Mouse (Mus musculus): ENCODE measurements around the gene Hccs. TPM values are rescaled to one million over a fixed set of nuclear protein-coding genes. Genes with fewer than 3 reads are reported as not detected.

Hccs gene
- polyA plus RNA-seq, 1 experiment from 2014 or later = 38.7 TPM

DNA sequence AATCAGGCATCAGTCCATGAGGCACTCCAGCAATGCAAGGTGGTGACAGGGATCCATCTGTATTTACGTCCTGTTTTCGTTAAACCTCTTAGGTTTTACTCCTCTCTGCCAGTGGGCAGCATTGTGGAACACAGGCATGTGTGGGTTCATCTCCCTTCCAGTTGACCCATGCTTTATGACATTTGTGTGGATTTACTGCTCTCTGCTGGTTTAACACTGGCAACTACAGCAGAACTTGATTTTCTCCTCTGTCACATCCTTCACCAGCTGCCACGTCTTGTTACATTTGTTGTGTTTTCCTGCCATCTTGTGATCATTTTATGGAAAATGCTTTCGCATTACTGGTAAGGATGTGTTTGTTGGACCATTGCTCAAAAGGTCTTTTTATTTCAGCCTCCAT lies 20.6 kb downstream of the Hccs start:
- Histone ChIP-seq H3K4me1 (no peaks in the 10 kb centered on the region), H3K9me3 (no peaks in the 10 kb centered on the region), H3K9ac (no peak overlapping the region), H3K27ac (no peak overlapping the region), H3K36me3 (no peaks in the 10 kb centered on the region), H3K27me3 (no peaks in the 10 kb centered on the region; the same call in 1 of the 2 replicates), H3K4me2 (replicated peaks) (no peak overlapping the region), H3K4me3 (no peak overlapping the region)
- ATAC-seq (ENCODE audit: insufficient number of reproducible peaks, insufficient read depth, low FRiP score, low TSS enrichment) = no peak
- WGBS = 75% methylated on average over 4 of the region's 4 CpGs

DNA sequence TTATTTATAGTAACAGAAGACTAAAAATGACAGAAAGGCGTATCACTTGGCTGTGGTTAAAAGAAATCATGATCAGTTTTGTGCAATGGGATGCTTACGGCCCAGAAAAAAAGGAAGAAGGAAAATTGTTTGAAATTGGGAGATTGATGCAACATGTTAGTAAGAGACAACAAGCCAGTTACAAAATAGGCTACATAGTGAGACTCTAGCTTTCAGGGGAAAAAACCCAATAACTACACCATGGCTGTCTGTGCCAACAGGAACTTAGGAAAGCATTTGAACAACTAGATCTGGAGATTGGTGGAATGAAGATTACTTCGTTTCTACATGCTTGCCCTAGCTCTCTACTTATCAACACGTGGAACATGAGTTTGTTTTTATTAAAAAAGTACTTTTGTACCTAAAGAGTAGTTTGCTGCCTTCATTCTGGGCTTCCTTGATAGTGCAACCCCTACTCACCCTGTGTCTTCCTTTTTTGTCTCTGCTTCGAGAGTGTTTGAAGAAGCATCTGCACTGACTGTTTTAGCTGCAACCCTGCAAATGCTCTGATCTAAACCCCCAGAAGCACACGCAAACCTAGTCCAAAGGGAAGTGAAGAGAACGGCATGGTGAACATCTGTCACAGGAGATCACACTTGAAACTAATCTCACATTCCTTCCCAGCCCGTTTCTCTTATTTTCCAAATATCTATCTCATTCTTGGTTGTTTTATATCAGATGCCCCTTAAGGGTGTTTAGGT lies 56.6 kb downstream of the Hccs start:
- Histone ChIP-seq H3K4me3 (no peak overlapping the region), H3K4me2 (replicated peaks) (no peak overlapping the region), H3K4me1 (no peaks in the 10 kb centered on the region), H3K9me3 (no peaks in the 10 kb centered on the region), H3K9ac (no peak overlapping the region), H3K27ac (no peak overlapping the region), H3K27me3 (0 out of 2 replicates have a peak, but pooled peaks cover 2% of the 10 kb centered on the region), H3K36me3 (no peaks in the 10 kb centered on the region)
- no peak for ATAC-seq (ENCODE audit: insufficient number of reproducible peaks, insufficient read depth, low FRiP score, low TSS enrichment)
- WGBS = 68% methylated on average over 8 of the region's 8 CpGs

GRCm38 (mm10) chrX:169262212-169262611 lies 58.0 kb downstream of the Hccs start:
- H3K36me3 ChIP-seq = no peaks in the 10 kb centered on the region
- H3K4me2 ChIP-seq (replicated peaks) = no peak overlapping the region
- H3K27ac ChIP-seq = no peak overlapping the region
- no peaks in the 10 kb centered on the region for H3K4me1 ChIP-seq
- no peak for ATAC-seq (ENCODE audit: insufficient number of reproducible peaks, insufficient read depth, low FRiP score, low TSS enrichment)
- H3K27me3 ChIP-seq = 0 out of 2 replicates have a peak, but pooled peaks cover 7% of the 10 kb centered on the region
- WGBS = 45% methylated on average over 2 of the region's 2 CpGs
- no peak overlapping the region for H3K9ac ChIP-seq
- H3K4me3 ChIP-seq = no peak overlapping the region
- H3K9me3 ChIP-seq = no peaks in the 10 kb centered on the region

DNA sequence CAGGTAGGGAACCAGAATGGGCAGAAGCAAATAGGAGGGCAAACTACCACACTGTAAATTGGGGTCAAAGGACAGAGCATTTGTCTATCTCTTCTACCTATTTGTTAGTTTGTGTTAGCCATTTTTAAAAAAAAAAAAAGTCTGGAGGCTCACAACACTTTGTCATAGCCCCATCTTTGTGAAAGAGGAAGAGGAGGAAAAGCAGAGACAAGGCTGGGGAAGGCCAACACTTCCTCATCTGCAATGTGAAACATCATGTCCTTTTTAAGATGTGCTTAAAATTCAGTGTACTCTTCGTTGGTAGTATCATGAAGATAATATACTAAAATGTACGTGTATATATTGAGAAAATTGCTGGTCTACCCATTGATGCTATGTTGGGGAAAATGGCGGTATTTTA lies 59.1 kb downstream of the Hccs start:
- H3K4me3 ChIP-seq = no peak overlapping the region
- WGBS = 81% methylated on average over 3 of the region's 3 CpGs
- no peaks in the 10 kb centered on the region for H3K9me3 ChIP-seq
- no peak overlapping the region for H3K27ac ChIP-seq
- no peaks in the 10 kb centered on the region for H3K4me1 ChIP-seq
- no peak overlapping the region for H3K4me2 ChIP-seq (replicated peaks)
- no peak overlapping the region for H3K9ac ChIP-seq
- H3K27me3 ChIP-seq = 0 out of 2 replicates have a peak, but pooled peaks cover 7% of the 10 kb centered on the region
- no peak for ATAC-seq (ENCODE audit: insufficient number of reproducible peaks, insufficient read depth, low FRiP score, low TSS enrichment)
- no peaks in the 10 kb centered on the region for H3K36me3 ChIP-seq

GRCm38 (mm10) chrX:169256741-169257140 lies 63.4 kb downstream of the Hccs start:
- Histone ChIP-seq H3K4me1 (no peaks in the 10 kb centered on the region), H3K9me3 (no peaks in the 10 kb centered on the region), H3K27me3 (0 out of 2 replicates have a peak, but pooled peaks cover 4% of the 10 kb centered on the region), H3K27ac (no peak overlapping the region), H3K4me3 (no peak overlapping the region), H3K9ac (no peak overlapping the region), H3K36me3 (no peaks in the 10 kb centered on the region), H3K4me2 (replicated peaks) (no peak overlapping the region)
- ATAC-seq (ENCODE audit: insufficient number of reproducible peaks, insufficient read depth, low FRiP score, low TSS enrichment) = no peak

DNA sequence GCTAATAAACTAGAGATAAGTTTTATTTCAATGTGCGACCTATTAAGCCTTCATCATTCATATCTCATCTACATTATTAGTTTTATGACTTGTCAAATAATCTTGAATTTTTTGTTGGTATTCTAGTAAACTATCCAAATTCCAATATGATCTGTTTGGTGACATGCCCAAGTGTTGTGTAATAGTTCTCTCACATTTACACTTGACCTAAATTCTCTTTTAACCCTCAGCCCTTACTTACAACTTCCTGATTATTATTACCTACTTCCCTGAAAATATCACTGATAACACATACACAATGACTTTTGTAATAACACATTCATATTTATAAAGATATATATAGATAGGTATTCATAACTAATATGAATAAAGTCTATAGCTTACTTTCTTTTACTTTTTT lies 64.3 kb downstream of the Hccs start:
- H3K4me2 ChIP-seq (replicated peaks) = no peak overlapping the region
- H3K27me3 ChIP-seq = 0 out of 2 replicates have a peak, but pooled peaks cover 4% of the 10 kb centered on the region
- H3K4me3 ChIP-seq = no peak overlapping the region
- WGBS = 76% methylated on average over 1 of the region's 1 CpGs
- no peaks in the 10 kb centered on the region for H3K9me3 ChIP-seq
- no peak overlapping the region for H3K9ac ChIP-seq
- no peaks in the 10 kb centered on the region for H3K36me3 ChIP-seq
- ATAC-seq (ENCODE audit: insufficient number of reproducible peaks, insufficient read depth, low FRiP score, low TSS enrichment) = no peak
- no peak overlapping the region for H3K27ac ChIP-seq
- H3K4me1 ChIP-seq = no peaks in the 10 kb centered on the region

DNA sequence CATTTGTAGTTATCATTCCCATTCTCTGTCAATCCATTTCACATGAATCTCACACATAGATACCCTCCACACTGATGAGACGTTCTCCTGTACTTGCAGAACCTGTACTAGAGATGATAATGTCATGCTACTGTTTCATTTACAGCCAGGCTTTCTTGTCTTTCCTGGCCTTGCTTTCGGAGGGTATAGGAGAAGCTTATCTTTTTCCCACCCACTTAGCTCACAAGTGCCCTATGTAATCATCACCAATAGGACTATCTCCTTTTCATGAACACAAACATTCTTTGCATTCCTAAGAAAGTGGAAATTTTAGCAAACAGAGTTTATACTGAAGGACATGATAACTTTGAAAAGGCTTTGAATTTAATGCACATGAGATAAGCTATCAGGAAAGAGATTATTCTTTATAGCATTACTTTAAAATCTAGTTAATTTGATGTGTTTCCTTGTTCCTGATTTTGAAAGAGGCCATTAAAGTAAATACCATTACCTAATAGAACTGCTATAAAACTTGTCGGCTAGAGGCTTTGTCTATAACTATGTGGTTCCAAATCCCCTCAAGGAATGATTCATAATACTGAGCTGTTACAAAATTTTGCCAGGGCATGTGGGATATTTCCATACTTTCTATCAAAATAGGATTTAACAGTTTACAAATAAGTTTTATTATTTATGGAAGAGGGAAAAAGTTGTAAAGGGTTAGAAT lies 97.7 kb downstream of the Hccs start:
- H3K4me1 ChIP-seq = no peaks in the 10 kb centered on the region

GRCm38 (mm10) chrX:169220064-169220463 lies 100.1 kb downstream of the Hccs start:
- Histone ChIP-seq H3K9me3 (no peaks in the 10 kb centered on the region), H3K4me2 (replicated peaks) (no peak overlapping the region), H3K27ac (no peak overlapping the region), H3K4me1 (no peaks in the 10 kb centered on the region), H3K9ac (no peak overlapping the region), H3K27me3 (peaks cover 5% of the 10 kb centered on the region; the same call in 1 of the 2 replicates), H3K36me3 (no peaks in the 10 kb centered on the region), H3K4me3 (no peak overlapping the region)
- no peak for ATAC-seq (ENCODE audit: insufficient number of reproducible peaks, insufficient read depth, low FRiP score, low TSS enrichment)
- 59% methylated on average over 8 of the region's 8 CpGs for whole genome bisulfite sequencing

More for the DNA sequence above, 97.7 kb downstream of the Hccs start:
- no peak overlapping the region for H3K4me2 ChIP-seq (replicated peaks)
- H3K27ac ChIP-seq = no peak overlapping the region
- ATAC-seq (ENCODE audit: insufficient number of reproducible peaks, insufficient read depth, low FRiP score, low TSS enrichment) = no peak
- no peak overlapping the region for H3K4me3 ChIP-seq
- no peaks in the 10 kb centered on the region for H3K9me3 ChIP-seq
- WGBS = 75% methylated on average over 3 of the region's 3 CpGs
- H3K9ac ChIP-seq = no peak overlapping the region
- H3K36me3 ChIP-seq = no peaks in the 10 kb centered on the region
- peaks cover 5% of the 10 kb centered on the region; the same call in 1 of the 2 replicates for H3K27me3 ChIP-seq

GRCm38 (mm10) chrX:169210019-169210418 lies 110.2 kb downstream of the Hccs start:
- no peak overlapping the region for H3K27ac ChIP-seq
- H3K9me3 ChIP-seq = no peaks in the 10 kb centered on the region
- H3K4me3 ChIP-seq = no peak overlapping the region
- ATAC-seq (ENCODE audit: insufficient number of reproducible peaks, insufficient read depth, low FRiP score, low TSS enrichment) = no peak
- whole genome bisulfite sequencing = 67% methylated on average over 3 of the region's 3 CpGs
- H3K27me3 ChIP-seq = 0 out of 2 replicates have a peak, but pooled peaks cover 7% of the 10 kb centered on the region
- H3K4me1 ChIP-seq = no peaks in the 10 kb centered on the region
- no peak overlapping the region for H3K4me2 ChIP-seq (replicated peaks)
- H3K36me3 ChIP-seq = no peaks in the 10 kb centered on the region
- H3K9ac ChIP-seq = no peak overlapping the region

Other genes starting within 250 kb of the Hccs start
- 0.20 TPM in 1 of 2 replicates, not detected in the other for gene Amelx, start 133.2 kb downstream of the Hccs start, polyA plus RNA-seq (2016; fragmentation: Nextera tagmentation; extraction: Ambion mirVana)

All from embryonic facial prominence, embryonic 12.5 days (tissue).